Mouse (Mus musculus) thymus, adult 18-20 months (tissue): ENCODE measurements around the gene Spib.

Experiments used
- DNase-seq, 2 experiments: peaks; one replicate each; pipeline ENCODE4 v3.0.0; 2022; ENCODE audit warnings: mixed read lengths in 2 of 2

Gene Spib

DNA sequence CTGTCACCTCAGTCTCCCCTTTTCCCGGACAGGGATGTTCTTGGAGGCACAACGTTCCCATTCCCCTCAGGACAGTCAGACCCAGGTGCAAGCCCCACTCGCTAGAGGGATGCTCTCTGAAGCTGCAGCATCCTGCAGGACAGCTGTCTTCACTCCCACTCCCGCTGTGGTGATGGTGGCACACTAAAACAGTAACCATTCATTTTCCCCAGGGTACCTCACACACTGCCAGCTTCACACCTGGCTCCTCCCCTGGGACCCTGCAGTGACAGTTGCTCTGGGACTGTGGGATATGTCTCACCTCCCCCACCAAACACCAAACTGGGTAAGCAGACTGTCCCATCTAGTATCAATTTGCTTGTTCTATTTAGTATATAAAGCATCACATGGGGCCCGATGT is 15.9 kb upstream of the Spib start:
- DNase-seq, result no peak

DNA sequence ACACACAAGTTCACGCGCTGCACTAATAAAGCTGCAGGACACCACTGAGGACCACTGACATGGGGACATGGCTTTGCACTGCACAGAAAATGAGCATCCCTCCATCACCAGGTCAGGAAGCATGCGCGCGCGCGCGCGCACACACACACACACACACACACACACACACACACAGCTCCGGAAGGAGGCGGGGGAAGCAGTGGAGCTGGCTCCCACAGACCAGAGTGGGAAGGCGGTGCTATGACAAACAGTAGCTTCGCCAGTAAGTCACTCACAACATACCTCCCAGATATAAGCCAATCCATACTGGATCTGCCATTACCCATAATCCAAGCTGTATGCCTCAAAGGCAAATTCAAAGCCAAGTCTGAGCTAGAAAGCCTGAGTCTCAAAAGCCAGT is 15.2 kb upstream of the Spib start:
- no peak for DNase-seq

DNA sequence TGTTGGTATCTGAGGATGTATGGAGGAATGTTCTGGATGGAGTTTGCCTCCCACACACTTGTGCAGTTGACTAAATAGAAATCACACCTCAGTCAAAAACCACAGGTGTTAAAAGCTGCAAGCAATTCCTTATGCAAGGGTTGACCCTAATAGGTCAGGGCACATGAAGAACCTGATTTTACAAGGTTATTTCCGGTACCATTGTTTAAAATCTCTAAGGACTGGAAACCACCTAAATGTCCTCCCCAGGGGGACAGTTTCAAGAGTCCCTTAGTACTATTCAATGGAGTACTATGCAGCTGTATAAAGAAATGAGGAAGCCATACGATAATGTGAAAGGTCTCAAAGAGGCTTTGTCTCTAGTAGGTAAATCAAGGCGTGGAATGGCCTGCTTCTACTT is 14.4 kb upstream of the Spib start:
- DNase-seq, result no peak

DNA sequence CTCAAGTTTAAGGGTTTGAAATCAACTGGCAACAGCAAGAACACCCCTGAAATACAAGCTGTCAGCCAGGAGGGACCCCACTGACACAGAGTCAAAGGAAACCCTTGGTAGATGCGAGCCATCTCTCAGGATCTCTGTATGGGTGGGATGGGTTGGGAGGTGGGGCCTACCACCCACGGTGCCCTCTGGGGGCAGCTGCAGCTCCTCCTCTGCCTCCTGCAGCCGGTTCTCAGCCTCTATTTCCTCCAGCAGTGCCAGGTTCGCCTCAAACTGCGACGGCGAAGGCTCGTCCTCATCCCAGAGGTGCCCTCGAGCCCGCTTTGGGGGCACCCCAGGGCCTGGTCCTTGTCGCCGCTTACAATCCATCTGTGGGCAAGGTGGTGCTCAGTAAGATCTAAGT is 11.2 kb upstream of the Spib start:
- DNase-seq, result no peak

DNA sequence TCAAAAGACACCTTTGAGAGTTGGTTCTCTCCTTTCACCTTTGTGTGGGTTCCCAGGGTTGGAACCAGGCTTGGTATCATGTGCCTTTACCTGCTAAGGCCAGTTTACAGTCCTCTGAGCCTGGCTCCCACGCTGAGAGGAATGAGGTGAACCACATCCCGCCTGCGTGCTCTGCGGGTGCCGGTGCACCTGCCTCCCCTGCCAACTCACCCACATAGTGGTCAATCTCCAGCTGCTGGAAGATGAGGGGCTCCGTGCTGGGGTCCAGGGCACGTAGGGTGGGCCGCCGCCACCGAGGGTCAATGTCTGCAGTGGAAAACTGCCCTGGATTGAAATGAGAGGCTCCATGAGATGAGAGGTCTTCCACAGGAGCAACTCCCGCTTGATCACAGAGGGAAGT is 10.7 kb upstream of the Spib start:
- no peak for DNase-seq

DNA sequence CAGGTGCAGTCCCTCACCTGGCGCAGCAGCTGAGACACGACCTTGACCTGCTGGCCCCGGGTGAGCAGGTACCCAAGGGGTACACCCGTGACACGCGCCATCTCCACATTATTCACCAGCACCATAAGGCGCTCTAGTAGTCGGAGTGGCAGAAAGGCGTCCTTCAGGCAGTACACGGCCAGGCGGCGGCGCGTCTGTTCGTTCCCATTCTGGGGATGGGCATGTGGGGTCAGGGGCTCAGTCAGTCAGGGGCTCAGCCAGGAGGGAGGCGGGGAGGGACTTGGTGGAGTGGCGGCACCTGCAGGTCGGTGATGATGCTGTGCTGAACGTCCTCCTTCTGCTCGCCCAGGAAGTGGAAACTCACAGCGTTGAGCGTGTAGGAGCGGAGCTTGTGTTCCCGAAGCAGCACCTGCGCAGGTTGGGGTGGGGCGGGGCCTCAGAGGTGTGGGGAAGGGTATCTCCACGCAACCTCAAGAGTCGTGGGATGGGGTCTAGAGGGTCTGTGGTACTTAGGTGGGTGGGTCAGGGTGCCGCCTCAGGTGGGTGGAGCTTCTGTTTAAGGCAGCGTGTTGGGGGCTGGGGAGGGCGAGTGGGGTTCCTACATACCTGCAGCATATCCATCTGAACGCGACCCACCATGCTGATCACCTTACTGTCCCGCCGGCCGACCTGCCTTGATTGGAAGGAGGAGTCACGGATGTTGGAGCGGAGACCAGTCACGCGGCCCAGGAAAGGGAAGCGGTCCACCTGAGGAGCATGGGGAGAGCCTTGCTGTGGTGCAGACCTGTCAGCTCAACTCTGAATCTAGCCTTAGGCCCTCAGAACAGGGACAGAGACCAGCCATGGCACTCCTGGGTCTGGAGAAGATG is 7.1 kb upstream of the Spib start:
- no peak for DNase-seq

DNA sequence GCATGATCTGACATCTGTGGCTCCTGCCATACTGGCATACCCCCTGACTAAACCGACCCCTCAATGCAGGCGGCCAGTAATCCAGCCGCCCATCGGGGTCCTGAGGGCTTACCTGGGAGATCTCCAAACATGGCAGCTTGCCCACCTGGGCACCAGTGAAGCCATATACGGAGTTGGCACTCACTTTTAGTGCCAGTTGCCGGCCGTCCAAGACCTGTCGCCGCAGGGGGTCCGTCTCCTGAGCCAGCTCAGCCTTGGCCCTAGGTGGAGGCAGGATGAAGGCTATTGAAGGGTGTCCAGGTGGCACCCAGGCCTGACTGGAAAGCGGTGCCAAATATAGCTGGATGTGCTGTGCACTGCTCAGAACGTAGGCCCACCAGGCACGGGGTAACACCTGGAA is 5.6 kb upstream of the Spib start:
- no peak for DNase-seq

DNA sequence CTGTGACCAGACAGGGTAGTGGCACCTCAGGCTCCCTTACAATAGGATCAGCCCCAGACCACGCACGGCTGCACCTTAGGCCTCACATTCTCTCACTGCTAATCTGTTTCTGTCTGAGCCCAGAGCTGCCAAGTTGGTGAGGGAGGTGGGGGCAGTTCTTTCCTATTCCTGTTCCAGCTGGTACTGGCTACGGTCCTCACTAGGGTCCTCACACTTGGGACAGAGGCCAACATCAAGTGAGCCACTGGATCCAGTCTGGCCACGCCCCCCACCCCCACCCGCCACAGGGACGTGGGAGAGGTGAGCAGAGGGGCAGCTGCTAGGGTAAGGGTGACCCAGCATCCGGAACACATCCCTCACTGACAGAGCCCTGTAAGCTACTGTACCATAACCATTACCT is 5.1 kb upstream of the Spib start:
- no peak for DNase-seq

DNA sequence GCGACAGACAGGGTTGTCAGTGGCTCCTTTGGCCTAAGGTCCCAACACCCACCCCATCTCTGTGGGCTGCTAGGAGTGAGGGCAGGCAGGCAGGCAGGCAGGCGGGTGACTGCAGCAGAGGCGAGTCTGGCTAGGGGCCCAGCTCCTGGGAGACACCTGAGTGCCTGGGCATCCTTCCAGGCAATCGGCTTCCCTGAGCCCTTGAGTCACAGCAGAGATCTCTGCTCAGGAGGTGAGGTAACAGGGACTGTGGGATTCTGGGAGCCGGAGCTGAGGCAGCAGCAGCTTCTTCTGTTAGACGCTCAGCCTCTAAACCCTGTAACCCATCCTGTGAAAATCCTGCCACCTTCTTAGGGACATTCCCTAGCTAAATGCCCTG is 4.7 kb upstream of the Spib start:
- no peak for DNase-seq

DNA sequence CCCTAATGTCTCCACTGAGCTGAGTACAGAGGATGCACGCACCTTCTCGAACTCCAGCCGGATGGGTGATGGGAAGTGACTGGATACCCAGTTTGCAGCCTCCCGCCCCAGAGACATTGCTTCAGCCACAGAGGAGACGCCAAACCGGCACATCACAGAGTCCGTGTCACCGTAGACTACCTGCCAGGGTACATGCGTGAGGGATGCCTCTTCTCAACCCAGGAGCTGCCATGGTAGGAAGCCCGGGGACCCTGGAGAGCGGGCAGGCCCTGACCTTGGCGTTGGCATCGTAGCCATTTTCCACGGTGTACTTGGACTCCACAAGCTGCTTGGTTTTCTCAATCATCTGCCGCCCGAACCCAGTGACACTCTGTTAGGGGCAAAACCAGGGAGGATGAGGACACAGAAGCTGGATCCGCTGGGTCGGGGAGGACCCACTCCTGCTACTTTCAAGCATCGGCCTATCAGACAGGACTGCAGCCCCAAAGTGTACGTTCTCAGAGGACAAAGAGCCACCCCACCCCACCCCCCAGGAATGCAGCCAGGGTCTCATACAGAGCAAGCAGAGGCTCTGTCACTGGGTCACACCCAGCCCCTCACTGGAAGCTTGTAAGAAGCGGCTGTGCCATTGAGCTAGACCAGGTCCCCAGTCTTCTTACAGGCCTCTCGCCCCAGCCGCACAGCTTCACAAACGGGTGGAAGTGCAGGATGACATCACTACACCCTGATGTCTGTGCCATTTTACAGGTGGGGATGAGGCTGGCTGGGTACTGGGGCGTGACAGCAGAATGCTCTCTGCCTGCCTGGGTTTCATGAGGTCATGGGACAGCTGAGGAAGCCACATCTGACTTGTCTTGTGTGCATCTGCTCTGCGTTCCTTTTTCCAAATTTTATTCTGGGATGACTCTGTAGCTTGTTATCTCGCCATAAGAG is 4.1 kb upstream of the Spib start:
- DNase-seq, result no peak

DNA sequence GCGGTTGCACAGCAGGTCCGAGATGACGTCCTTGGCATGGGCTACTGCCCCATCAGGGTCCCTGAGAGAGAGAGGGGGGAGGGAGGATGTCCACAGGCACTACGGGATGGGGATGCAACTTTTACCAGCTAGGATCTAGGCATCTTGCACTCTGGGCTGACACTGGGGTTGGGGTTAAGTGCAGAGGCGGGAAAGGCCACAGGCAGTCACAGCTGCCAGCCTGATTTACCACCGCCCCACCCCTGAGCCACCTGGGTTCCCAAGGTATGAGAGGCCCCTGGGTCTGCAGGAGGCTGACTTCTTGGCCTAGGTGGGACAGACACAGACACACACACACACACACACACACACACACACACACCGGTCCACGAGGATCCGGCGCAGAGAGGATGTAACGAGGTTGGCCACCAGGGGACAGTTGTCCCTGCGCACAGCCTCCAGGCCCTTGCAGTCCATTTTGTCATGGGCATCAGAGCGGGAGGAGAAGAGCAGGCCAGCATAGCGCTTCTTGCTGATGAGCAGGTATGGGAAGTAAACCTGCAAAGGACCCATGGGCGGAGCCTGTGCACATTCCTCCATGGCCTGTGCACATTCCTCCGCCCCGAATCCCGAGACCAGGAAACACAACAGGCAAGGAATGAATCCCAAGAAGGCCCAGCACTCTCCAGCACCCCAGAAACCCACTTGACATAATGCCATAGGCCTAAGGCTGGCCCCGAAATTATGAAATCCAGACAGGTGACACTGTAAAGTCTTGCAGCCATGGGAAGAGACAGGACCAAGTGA is 3.0 kb upstream of the Spib start:
- no peak for DNase-seq

DNA sequence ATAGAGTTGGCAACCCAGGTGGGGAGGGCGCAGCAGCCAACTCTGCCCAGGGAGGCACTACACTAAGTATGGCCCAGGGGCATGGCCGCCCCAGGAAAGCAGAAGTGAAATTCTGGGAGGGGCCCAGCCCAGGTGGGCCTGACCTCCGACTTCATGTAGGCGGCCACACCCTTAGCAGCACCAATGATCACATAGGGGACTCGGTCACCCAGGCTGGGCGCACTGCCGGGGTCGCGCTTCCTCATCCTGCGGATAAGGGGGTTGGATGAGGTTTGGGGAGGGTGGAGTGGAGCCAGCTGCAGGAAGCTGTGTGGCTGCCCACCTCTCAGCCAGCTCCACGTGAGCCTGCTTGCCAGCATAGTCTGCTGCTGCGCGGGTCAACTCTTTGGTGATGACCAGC is 2.4 kb upstream of the Spib start:
- DNase-seq, result no peak

DNA sequence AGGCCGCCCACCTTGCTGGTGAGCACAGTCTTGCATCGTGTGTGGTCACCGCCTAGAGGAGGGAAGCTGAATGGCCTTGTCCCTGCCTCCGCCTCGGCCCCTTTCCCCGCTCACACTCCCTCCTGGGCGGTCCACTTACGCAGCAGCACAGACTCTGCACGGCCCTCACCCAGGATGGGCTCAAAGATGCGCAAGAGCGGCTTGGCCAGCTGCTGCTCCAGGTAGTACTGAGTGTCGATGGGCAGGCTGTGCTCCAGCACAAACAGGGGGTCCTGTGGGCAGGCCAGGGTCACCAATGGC is 1.8 kb upstream of the Spib start:
- DNase-seq, result no peak

DNA sequence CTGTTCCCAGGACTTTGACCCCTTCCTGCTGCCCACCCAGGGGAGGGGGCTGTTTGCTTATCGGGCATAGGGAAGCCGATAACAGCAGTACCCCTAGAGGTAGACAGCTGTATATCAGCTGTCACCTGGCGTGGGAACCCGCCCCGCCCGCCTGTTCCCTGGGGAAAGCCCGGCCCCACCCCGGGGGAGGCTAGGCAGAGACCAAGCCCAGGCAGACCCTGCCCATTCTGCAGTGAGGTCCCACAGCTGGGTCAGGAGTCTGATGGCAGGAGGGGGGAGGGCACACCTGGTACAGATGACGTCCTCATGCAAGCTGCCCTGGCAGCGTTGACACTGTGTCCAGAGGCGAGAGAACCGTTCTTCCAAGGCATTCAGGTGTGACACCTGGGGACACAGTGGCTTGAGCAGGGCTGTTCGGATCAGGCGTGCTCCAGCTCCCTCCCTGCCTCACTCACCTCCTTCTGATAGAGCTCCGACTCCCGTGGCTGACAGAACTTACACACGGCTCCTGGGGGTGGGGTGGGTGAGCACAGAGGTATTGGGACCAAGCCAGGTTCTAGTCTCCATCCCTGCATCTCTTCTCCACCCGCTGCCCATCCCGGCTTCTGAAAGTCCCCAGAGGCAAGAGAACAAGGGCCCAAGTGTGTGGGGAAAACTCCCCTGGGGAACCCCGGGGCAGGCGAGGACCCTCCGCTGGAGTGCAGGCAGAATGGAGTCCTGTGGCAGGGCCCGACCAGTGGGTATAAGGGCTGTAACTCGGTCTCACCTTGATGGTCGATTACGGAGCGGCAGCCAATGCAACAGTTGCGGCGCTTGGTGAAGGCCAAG is 1.3 kb upstream of the Spib start:
- no peak for DNase-seq

DNA sequence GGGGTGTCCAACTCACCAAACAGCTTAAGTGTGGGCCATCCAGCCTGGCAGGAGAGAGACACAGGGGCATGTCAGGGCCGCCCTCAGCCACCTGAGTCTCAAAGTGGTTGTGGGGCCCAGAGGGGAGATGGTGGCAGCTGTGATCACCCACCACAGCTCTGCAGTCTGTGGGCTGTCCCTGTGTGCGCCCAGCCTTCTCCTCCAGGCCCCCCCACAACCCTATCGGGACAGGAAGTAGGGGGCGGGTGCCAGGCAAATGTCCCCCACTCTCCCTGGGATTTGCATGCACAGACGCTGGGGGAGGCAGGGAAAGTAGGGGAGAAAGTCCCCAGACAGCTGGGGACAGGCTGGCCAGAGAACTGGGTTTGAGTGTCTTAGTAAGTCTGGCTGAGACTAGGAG is 664 bp downstream of the Spib start:
- DNase-seq, result no peak

DNA sequence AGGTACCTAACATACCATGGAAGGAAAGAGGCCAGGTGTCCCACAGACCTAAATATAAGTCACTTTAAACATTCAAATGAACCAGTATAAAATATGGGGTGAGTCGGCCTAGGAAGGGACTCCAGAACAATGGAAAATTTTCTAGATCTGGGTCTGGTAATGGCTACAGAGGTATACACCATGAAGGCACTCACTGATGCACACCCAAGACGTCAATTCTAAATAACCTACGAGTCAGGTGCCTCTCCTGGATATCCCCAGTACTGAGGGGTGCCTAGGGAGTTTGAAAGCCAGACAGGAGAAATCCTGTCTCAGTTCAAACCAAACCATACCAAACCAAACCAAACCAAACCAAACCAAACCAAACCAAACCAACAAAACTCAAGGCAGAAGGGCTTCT is 1.4 kb downstream of the Spib start:
- no peak for DNase-seq

DNA sequence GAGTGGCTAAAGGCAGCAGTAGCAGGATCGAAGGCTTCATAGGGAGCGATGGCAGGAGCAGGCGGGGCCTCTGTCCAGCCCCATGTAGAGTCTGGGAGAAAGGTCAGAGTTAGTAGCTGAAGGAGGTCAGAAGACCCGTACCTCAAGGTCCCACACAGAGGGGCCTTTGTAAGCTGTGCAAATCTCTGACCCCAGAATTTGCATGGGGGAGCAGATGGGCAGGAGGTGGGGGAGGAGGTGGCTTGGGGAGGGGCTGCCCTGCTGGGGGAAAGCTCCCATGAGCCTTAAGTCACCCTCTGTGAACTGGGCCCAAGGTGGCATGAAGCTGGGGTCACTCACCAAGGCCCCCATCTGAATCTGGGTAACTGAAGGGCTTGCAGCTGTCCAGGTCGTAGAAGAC is 2.4 kb downstream of the Spib start:
- DNase-seq, result no peak

DNA sequence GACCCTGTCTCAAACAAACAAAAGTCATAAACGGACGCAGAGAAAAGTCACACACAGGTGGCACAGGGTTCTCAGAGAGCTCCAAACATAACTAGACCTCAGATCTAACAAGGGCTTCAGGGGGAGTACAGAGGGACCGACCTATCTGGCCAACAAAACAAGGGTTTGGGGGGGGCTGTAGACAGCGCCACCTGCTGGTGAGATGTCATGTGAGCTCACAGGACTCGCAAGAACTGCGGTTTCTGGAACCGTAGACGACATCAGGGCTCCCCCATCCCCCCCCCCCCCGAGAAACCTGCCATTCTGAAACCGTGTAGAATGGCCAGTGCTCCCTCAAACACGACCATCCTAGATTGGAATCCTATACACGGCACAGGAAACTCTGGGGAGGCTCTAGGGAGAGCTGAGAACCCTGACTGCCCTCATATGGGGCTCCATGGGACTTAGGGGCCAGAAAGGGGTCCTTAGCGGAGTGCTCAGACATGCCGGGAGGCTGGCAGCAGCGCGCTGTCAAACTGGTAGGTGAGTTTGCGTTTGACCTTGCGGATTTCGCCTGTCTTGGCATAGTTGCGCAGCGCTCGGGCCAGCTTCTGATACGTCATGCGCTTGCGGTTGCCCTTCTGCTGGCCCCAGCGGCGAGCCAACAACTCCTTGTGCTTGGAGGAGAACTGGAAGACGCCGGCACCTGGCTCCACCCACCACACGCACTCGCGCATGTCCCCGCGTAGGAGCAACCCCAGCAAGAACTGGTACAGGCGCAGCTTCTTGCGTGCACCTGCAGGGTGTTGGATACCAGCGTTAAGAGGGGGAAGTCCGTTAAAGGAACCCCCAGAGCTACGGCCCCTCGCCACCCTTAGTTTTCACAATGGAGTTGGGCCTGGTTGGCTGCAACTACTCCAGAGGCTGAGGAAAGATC is 4.1 kb downstream of the Spib start:
- DNase-seq, result peak; percentile 75 to 78

DNA sequence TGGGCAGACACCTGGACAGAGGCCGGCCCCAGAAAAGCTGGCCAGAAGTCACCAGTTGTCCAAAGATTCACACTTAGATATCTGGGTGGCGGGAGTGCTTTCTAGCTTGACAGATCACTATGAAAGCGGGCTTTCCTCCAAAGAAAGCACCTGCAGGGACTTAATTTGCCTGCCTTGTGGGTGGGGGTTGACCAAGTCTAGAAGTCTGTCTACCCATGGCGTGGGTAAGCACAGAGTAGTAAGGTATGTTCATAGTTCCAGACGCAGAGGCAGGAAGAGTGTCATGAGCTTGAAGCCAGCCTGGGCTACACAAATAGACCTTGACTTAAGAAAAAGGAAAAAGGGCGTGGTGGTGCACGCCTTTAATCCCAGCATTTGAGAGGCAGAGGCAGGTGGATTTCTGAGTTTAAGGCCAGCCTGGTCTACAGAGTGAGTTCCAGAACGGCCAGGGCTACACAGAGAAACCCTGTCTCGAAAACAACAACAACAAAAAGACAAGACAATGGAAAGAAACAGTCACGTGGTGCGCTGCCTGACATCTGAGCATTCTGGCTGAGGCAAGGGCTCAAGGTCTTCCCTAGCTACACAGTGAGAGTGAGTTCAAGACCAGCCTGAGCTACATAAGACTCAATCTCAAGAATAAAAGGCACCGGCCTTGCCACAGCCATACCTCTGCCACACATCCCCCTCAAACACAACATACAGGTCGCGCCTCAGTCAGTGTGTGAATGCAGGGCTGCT is 5.3 kb downstream of the Spib start:
- DNase-seq, result no peak

DNA sequence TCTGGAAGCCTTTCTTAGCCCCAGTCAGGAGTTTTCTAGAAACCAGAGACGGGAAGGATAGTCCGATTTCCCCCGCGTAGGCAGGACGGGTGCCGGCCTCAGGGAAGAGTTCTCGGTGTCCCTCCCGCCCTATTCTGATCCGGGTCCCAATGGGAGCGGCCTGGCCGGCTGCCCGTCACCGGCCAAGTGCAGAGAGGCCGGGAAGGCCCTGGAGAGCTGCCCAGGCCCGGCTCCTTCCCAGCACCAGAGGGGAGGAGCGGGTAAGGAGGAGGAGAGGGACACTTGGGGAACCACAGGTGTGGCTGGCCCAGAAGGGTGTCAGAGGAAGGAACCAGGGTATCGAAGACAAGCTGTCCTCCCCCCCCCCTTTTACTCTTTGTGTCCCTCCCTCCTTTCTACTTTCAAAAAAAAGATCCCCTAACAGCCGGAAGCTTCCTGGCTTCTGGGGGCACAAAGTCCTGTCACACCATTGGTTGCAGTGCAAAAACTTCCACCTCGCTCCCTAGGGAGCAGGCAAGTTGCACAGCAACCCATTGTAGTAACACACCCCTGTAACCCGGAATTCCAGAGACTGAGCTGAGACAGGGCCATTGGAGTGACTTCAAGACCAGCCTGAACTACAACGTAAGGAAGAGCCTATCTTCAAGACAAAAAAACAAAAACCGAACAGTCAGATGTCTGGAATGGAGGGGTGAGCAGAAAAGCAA is 6.6 kb downstream of the Spib start:
- DNase-seq, result no peak
